Mouse (Mus musculus) ES-Bruce4 (cell line): Measurements from ENCODE around the gene Esyt2.

Experiments
- CTCF ChIP-seq: IDR thresholded peaks from one replicate; pipeline ENCODE4 v1.8.1; 2011; ENCODE audit warnings: low read depth, low read length
- POLR2A ChIP-seq: IDR thresholded peaks from one replicate; pipeline ENCODE4 v1.8.1; 2011; ENCODE audit warnings: low read length; ENCODE audit not compliant: insufficient read depth

DNA sequence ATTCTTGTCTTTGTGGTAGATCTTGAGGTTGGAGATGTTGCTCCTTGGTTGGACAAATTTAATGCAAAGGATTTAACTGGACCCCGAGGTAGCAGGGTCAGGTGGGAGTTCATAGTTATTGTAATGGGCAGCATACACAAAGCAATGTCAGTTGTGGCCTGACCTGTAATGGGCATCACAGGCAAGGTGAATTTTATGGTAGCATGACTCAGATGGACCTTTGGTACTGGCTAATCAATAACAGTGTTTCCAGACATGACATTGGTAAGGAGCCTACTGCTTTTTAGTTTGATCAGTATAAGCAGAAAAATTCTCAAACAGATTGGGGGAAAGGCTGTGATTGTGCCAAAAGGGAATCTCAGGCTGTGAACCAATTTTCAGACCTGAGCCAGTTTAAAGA lies 105.8 kb downstream of the Esyt2 start:
- TF ChIP-seq CTCF (no peak), POLR2A (no peak)
